Mouse (Mus musculus): ENCODE measurements at regions not wholly inside any gene's neighbourhood (a gene's known extent, or its start where the extent isn't known, plus 50 kb on each side); places are given as distances from the start of the nearest gene placed in this dataset.

DNA sequence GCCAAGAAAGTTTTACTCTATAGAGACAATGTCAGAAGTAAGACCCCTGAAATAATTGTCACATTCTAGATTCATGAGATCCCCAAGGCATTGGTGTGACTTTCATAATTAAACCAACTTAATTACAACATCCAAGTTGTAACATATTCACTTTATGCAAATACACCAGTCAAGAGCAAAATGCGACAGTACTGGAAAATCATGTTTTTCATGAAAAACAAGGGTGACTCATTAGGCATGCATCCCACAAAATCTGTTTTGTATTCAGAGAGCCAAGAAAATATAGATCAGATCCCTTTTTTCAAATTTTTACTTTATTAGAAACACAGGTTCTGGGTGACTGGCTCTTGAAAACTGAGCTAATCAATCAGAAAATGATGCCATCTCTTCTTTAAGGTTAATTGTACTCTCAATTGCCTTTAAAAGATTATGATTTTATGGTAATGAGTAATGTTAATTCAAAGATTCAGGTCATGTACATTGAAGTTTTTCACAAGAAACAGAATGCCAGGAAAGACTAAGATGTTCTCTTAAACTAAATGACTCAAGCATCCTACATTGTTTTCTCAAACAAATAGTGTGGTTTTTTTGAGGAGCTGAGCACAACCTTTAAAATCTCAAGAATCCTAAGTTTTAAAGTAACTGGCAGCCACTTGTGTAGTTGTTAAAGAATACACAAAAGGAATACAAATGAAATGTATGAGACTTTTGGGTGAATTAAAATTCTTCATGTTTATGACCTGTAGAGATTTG lies 259.2 kb upstream of the 2610001J05Rik start:
- TF ChIP-seq MYOD1 (IDR thresholded peaks at IDR 0.05; ENCODE audit: control insufficient read depth in 1 of 3, insufficient read length in 2 of 3, low read depth in 2 of 3) (no peak), POLR2AphosphoS2 (IDR thresholded peaks at IDR 0.05; ENCODE audit: insufficient read length, low read depth) (no peak), POLR2A (IDR thresholded peaks at IDR 0.05; ENCODE audit: insufficient read length, low read depth) (no peak), USF1 (IDR thresholded peaks at IDR 0.05; ENCODE audit: low read depth) (no peak), MAX (IDR thresholded peaks at IDR 0.05; ENCODE audit: low read depth) (no peak), TCF12 (IDR thresholded peaks at IDR 0.05; ENCODE audit: insufficient read depth, poor library complexity, severe bottlenecking) (no peak), TCF3 (IDR thresholded peaks at IDR 0.05; ENCODE audit: insufficient read length, low read depth) (no peak), E2F4 (IDR thresholded peaks at IDR 0.05; ENCODE audit: insufficient read depth) (no peak), REST (IDR thresholded peaks at IDR 0.05; ENCODE audit: insufficient read depth, insufficient read length) (no peak), CEBPB (IDR thresholded peaks at IDR 0.05; ENCODE audit: insufficient read depth, poor library complexity, severe bottlenecking) (no peak), MYOG (IDR thresholded peaks at IDR 0.05; ENCODE audit: control insufficient read depth in 1 of 3, insufficient read depth in 1 of 3, insufficient read length in 2 of 3, low read depth in 2 of 3) (no peak)
